Mouse (Mus musculus) sigmoid colon, adult 10 weeks (tissue): Measurements from ENCODE around the gene Olfr894. TPM values are rescaled to one million over a fixed set of nuclear protein-coding genes. Genes with fewer than 3 reads are reported as not detected.

Source experiments
- polyA plus RNA-seq: library from polyadenylated mRNA; stranded (reverse); fragments of 350-450 nt; fragmentation: Illumina TruSeq; extraction: RNeasy Lipid Tissue Mini Kit (QIAGEN cat#74804); gene quantifications from one replicate; pipeline ENCODE4 v1.2.3, GENCODE M21; 2014; ENCODE audit warnings: low read depth, low replicate concordance

Olfr894 gene
- not detected for polyA plus RNA-seq

DNA sequence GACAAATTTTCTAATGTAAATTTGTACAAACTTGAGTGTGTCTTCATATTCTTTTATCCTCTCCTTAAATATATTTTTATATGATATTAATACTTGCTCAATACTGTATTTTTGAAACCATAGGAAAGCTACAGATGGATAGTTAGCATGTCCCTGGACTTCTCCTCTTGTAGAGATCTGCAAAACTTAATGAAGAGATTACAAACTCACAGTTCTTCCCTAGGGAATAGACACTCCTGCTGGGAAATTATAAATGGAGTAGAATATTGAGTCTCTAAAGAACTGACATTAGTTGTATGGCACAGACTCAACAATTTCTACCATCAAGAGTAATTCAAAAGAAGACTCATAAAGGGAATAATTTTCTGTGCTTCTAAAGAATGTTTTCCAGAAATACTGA lies at the start of gene Olfr894:
Olfr894 (plus strand) TSS at position 301 of the 400 bp plus-strand sequence.

DNA sequence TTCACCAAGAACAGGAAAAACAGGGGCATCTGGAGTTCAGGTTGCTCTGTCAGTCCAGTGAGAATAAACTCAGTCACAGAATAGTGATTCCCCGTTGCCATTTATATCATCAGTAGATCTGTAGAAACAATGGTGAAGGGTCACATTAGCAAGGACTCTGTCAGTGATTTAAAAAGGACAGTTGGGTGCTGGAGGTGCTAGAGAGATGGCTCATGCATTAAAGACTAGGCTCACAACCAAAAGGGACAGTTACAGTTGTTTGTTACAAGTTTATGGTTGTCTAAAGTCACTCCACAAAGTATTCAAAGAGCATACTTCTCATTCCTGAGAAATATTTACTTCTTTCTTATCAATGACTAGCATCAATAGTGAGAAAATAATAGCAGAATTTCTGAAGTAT lies 37.1 kb upstream of the Olfr894 start, which contains the start of gene Olfr891:
Olfr891 (minus strand) TSS at position 101 of the 400 bp plus-strand sequence.

DNA sequence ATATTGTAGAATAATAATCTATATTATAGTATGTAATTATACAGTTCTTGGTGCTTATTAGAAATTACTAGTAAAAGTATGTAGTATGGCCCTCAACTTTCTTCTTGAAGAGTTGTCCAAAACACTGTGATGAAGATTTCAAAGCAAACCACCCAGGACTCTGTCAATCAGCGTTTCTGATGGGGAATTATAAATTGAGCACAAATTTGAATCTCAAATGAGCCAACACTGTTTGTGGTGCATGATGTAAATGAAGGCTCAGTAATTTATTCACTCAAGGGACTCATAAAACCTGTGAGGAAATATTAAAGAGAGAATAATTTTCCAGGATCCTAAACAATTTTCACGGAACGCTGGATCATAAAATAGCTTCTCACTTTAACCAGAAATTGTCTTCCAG lies 9.8 kb upstream of the Olfr894 start, which contains the start of gene Olfr893:
Olfr893 (plus strand) TSS at position 301 of the 400 bp plus-strand sequence.

DNA sequence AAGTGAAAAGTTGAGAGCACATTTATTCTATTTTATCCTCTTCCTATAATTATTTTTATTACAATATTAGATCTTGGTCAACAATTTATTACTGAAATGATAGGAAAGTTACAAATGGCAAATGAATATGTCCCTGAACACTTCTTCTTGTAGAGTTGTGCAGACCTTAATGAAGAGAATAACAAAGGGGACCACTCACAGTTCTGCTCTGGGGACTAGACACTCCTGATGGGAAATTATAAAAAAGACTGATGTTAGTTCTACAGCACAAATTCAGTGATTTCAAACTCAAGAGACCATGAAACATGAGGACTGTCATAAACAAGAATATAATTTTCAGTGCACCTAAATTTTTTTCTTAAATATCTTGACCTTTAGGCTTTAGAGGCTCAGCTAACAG lies 34.6 kb downstream of the Olfr894 start, which contains the start of gene Olfr143:
Olfr143 (plus strand) TSS at position 301 of the 400 bp plus-strand sequence.

DNA sequence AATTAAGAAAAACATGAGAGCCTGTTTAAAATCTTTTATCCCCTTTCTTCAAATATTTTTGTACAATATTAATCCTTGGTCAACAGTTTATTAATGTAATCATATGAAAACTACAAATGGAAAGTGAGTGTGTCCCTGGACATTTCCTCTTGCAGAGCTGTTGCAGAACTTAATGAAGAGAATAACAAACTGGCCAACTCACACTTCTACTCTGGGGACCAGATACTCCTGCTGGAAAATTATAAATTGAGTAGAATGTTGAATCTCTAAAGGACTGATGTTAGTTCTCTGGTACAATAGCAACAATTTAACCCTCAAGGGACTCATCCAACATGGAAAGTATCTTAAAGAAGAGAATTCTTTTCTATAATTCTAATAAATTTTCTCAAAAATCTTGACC lies 49.7 kb downstream of the Olfr894 start, which contains the start of gene Olfr895:
Olfr895 (plus strand) TSS at position 301 of the 400 bp plus-strand sequence.

Other genes with a start within 250 kb of the Olfr894 start
- not detected for gene Olfr881, start 226.2 kb upstream of the Olfr894 start, polyA plus RNA-seq
- not detected for gene Olfr883, start 192.2 kb upstream of the Olfr894 start, polyA plus RNA-seq
- not detected for gene Olfr884, start 171.5 kb upstream of the Olfr894 start, polyA plus RNA-seq
- gene Olfr885, start 156.7 kb upstream of the Olfr894 start, polyA plus RNA-seq, result not detected
- gene Olfr887, start 134.0 kb upstream of the Olfr894 start, polyA plus RNA-seq, result not detected
- not detected for gene Olfr888, start 109.9 kb upstream of the Olfr894 start, polyA plus RNA-seq
- not detected for gene Olfr889, start 102.9 kb upstream of the Olfr894 start, polyA plus RNA-seq
- not detected for gene Olfr890, start 75.5 kb upstream of the Olfr894 start, polyA plus RNA-seq
- gene Olfr891, start 37.2 kb upstream of the Olfr894 start, polyA plus RNA-seq, result not detected
- gene Olfr893, start 9.7 kb upstream of the Olfr894 start, polyA plus RNA-seq, result not detected
- not detected for gene Olfr143, start 34.7 kb downstream of the Olfr894 start, polyA plus RNA-seq
- not detected for gene Olfr895, start 49.8 kb downstream of the Olfr894 start, polyA plus RNA-seq
- gene Olfr896-ps1, start 73.1 kb downstream of the Olfr894 start, polyA plus RNA-seq, result not detected
- not detected for gene Olfr25, start 111.0 kb downstream of the Olfr894 start, polyA plus RNA-seq
- not detected for gene Olfr898, start 130.4 kb downstream of the Olfr894 start, polyA plus RNA-seq
- gene Olfr250, start 148.8 kb downstream of the Olfr894 start, polyA plus RNA-seq, result not detected
- not detected for gene Olfr251, start 159.0 kb downstream of the Olfr894 start, polyA plus RNA-seq
- gene Olfr147, start 183.6 kb downstream of the Olfr894 start, polyA plus RNA-seq, result not detected
- not detected for gene Olfr901, start 211.4 kb downstream of the Olfr894 start, polyA plus RNA-seq
- not detected for gene Olfr902, start 229.6 kb downstream of the Olfr894 start, polyA plus RNA-seq
- not detected for gene Olfr904, start 245.1 kb downstream of the Olfr894 start, polyA plus RNA-seq